Mouse (Mus musculus): ENCODE measurements around the gene Ap1s1.

DNA sequence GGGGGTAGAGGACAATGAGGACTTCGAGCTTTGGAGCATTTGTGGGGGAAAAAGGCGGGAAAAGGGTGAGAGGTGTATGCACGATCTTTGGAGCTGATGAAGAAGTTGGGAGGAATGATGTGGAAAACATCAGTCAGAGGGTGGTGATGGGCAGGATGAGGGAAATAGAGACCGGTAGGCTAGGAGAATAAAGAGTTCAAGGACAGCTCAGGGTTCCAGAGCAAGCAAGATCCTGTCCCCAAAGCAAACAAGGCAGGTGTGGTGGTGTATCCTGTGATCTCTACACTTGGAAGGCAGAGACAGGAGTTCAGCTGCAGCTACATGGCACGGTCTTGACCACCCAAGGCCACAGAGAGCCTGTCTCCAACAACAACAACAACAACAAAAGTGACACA lies 386 bp upstream of the Ap1s1 start:
- no peak for TF ChIP-seq CTCF (IDR thresholded peaks at IDR 0.05; ENCODE audit: extremely low read depth, insufficient read depth, insufficient read length, insufficient replicate concordance)
- TF ChIP-seq POLR2A (IDR thresholded peaks at IDR 0.05; ENCODE audit: low read depth, low read length), result no peak

All from spleen, adult 2 months (tissue).